Mouse (Mus musculus) heart, embryonic 16.5 days (tissue): ENCODE data around the gene Mrm2. TPM values are rescaled to one million over a fixed set of nuclear protein-coding genes. Genes with fewer than 3 reads are reported as not detected.

ENCODE experiments used
- ATAC-seq: fragments of 200-750 bp; cut with Nextera tagmentation; replicated peaks from 2 replicates; pipeline ENCODE4 v1.8.0; 2017; ENCODE audit warnings: moderate number of reproducible peaks; ENCODE audit not compliant: insufficient read depth, low FRiP score; ENCODE audit errors: extremely low read depth
- H3K27ac ChIP-seq: fragments of 300-500 bp; sonication (generic); 2 replicates; pipeline ENCODE4 v1.5.1; 2014; ENCODE audit warnings: mild to moderate bottlenecking, low read length, control low read depth, moderate library complexity
- H3K27me3 ChIP-seq: fragments of 300-500 bp; sonication (generic); 2 replicates; pipeline ENCODE4 v1.6.1; 2014; ENCODE audit warnings: low read length, mixed read lengths; ENCODE audit not compliant: control insufficient read depth, insufficient read depth
- H3K36me3 ChIP-seq: fragments of 300-500 bp; sonication (generic); 2 replicates; pipeline ENCODE4 v1.6.1; 2014; ENCODE audit not compliant: control insufficient read depth, insufficient read depth
- H3K4me1 ChIP-seq: fragments of 300-500 bp; sonication (generic); 2 replicates; pipeline ENCODE4 v1.6.1; 2014; ENCODE audit warnings: low read length, mixed read lengths; ENCODE audit not compliant: control insufficient read depth, insufficient read depth
- H3K4me2 ChIP-seq: fragments of 300-500 bp; sonication (generic); 2 replicates; pipeline ENCODE4 v1.6.1; 2014; ENCODE audit warnings: low read depth, mild to moderate bottlenecking, control low read depth, low read length
- H3K4me3 ChIP-seq: fragments of 300-500 bp; sonication (generic); 2 replicates; pipeline ENCODE4 v1.5.1; 2014; ENCODE audit warnings: mild to moderate bottlenecking, control low read depth, low read length
- H3K9ac ChIP-seq: fragments of 300-500 bp; sonication (generic); 2 replicates; pipeline ENCODE4 v1.6.1; 2014; ENCODE audit warnings: low read length, control low read depth
- H3K9me3 ChIP-seq: fragments of 300-500 bp; sonication (generic); replicated peaks from 2 replicates; pipeline ENCODE4 v1.6.1; 2016; ENCODE audit warnings: low read length; ENCODE audit not compliant: control insufficient read depth
- WGBS: fragments of 180-500 bp; shearing (Covaris S2); extraction: QIAGEN DNeasy Blood & Tissue Kit; methylation state at CpG from one replicate; pipeline ENCODE4 v1.1.7; 2014; 5-methylcytosine and 5-hydroxymethylcytosine counted together
- polyA plus RNA-seq: library from polyadenylated mRNA; unstranded; fragments of >200 nt; fragmentation: Nextera tagmentation; extraction: Ambion mirVana; gene quantifications from 2 replicates; pipeline ENCODE4 v1.2.1, GENCODE M21; 2015

Gene Mrm2
- polyA plus RNA-seq, 1 experiment from 2014 or later, result 16.9 TPM

- H3K27ac ChIP-seq, result no peak overlapping the region
- 53% methylated on average over 4 of the region's 4 CpGs for WGBS
- ATAC-seq, result no peak
- no peak overlapping the region for H3K4me3 ChIP-seq
- H3K9me3 ChIP-seq, result no peaks in the 10 kb centered on the region
- H3K4me2 ChIP-seq, result no peak overlapping the region; the same call in 1 of the 2 replicates
- H3K27me3 ChIP-seq, result no peaks in the 10 kb centered on the region
- H3K4me1 ChIP-seq, result peaks cover 8% of the 10 kb centered on the region
- peaks cover 10% of the 10 kb centered on the region for H3K36me3 ChIP-seq
- H3K9ac ChIP-seq, result no peak overlapping the region
These were observed 821 bp upstream of the Mrm2 start for GRCm38 (mm10) chr5:140332519-140332918.

GRCm38 (mm10) chr5:140324058-140324457 lies 7.6 kb downstream of the Mrm2 start:
- Histone ChIP-seq H3K4me3 (no peak overlapping the region), H3K36me3 (peaks cover 12% of the 10 kb centered on the region), H3K27ac (no peak overlapping the region), H3K9ac (no peak overlapping the region), H3K9me3 (no peaks in the 10 kb centered on the region), H3K4me2 (no peak overlapping the region), H3K27me3 (no peaks in the 10 kb centered on the region), H3K4me1 (peaks cover 14% of the 10 kb centered on the region)
- no peak for ATAC-seq
- 82% methylated on average over 5 of the region's 5 CpGs for WGBS

GRCm38 (mm10) chr5:140321756-140322575 lies 9.7 kb downstream of the Mrm2 start:
- Histone ChIP-seq H3K4me3 (peak overlapping the region; percentile 88), H3K4me2 (peak overlapping the region; percentile 77), H3K27me3 (no peaks in the 10 kb centered on the region), H3K9ac (peak overlapping the region; percentile 98), H3K4me1 (peaks cover 15% of the 10 kb centered on the region), H3K9me3 (no peaks in the 10 kb centered on the region), H3K27ac (peak overlapping the region; percentile 84), H3K36me3 (no peaks in the 10 kb centered on the region; the same call in 1 of the 2 replicates)
- no peak for ATAC-seq
- WGBS, result 1% methylated on average over 17 of the region's 17 CpGs

DNA sequence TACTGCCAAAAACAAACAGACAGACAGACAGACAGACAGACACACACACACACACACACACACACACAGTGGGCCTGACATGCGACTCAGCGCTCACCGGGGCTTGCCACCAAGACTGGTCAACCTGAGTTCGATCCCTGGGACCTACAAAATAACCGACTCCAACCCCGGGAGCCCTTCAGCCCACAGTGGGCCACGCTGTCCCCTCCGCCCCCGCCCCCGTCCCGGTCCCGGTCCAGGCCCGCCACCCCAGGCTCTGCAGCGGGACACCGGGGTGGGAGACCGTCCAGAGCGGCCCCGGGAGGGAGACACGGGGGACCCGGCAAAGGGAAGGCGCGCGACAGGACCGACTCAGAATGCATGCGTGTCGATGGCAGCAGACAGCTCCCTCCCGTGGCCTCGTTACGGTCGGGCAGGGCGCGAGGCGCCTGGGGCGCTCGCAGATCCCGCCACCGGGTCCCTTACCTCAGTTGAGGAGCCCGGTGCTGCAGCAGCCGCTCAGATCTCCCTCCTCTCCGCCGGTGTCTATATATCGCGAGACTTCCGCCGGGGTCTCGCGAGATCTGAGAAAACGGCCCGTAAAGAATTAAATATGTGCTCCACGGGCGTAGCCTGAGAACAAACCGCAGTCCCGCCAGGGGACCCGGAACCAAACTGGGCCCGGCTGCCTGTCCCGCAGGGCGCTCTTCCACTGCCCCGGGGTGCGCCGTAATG lies 10.5 kb downstream of the Mrm2 start, which contains the start of the genes Mad1l1 and Nudt1:
Mad1l1 (minus strand) TSS at position 511 of the 714 bp plus-strand sequence.
Nudt1 (plus strand) TSS at position 615 of the 714 bp plus-strand sequence.
- Histone ChIP-seq H3K4me1 (peaks cover 15% of the 10 kb centered on the region), H3K4me3 (peak within 1 kb of the TSS; percentile 88), H3K27ac (peak within 1 kb of the TSS; percentile 84), H3K36me3 (no peaks in the 10 kb centered on the region), H3K9ac (peak within 1 kb of the TSS; percentile 98), H3K27me3 (no peaks in the 10 kb centered on the region), H3K4me2 (peak within 1 kb of the TSS; percentile 77), H3K9me3 (no peaks in the 10 kb centered on the region)
- WGBS, result under 1% methylated on average over 60 of the region's 60 CpGs
- peak; percentile 93 for ATAC-seq

- Histone ChIP-seq H3K9me3 (no peaks in the 10 kb centered on the region), H3K36me3 (peaks cover 11% of the 10 kb centered on the region; the same call in 1 of the 2 replicates), H3K4me3 (no peak overlapping the region), H3K27me3 (no peaks in the 10 kb centered on the region), H3K4me1 (peaks cover 14% of the 10 kb centered on the region), H3K9ac (no peak overlapping the region), H3K27ac (no peak overlapping the region), H3K4me2 (no peak overlapping the region)
- ATAC-seq, result no peak
- 61% methylated on average over 3 of the region's 3 CpGs for WGBS
These were observed 15.0 kb downstream of the Mrm2 start for GRCm38 (mm10) chr5:140316716-140317115.

- Histone ChIP-seq H3K9ac (peak overlapping the region; percentile 17; the same call in 1 of the 2 replicates), H3K4me2 (peak overlapping the region; percentile 16; the same call in 1 of the 2 replicates), H3K4me3 (no peak overlapping the region), H3K27me3 (no peaks in the 10 kb centered on the region), H3K36me3 (peaks cover 27% of the 10 kb centered on the region), H3K27ac (no peak overlapping the region), H3K4me1 (peaks cover 16% of the 10 kb centered on the region), H3K9me3 (no peaks in the 10 kb centered on the region)
- no peak for ATAC-seq
- WGBS, result 59% methylated on average over 14 of the region's 14 CpGs
These were observed 24.1 kb downstream of the Mrm2 start for GRCm38 (mm10) chr5:140307602-140308001.

DNA sequence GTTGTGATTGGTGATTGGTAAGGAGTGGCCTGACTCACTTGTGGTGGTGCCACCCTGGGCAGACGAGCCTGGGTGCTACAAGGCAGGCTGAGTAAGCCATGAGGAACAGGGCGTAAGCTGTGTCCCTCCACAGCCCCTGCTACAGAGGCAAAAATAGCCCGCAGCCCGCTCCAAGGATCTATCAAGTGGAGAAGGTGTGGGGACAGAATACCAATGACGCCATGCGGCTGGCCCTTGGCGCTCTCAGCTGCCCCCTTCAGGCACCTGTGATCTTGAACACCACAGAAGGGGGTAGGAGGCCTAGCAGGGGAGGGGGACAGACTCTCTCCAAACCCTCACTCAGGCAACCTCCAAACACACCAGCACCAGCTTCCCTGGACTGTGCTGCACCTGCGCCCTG lies 25.7 kb downstream of the Mrm2 start:
- H3K4me1 ChIP-seq, result peaks cover 16% of the 10 kb centered on the region
- H3K36me3 ChIP-seq, result peaks cover 33% of the 10 kb centered on the region
- 49% methylated on average over 8 of the region's 8 CpGs for WGBS
- no peaks in the 10 kb centered on the region for H3K27me3 ChIP-seq
- ATAC-seq, result peak; percentile 90
- peak overlapping the region; percentile 1; the same call in 1 of the 2 replicates for H3K9ac ChIP-seq
- no peak overlapping the region for H3K4me3 ChIP-seq
- H3K27ac ChIP-seq, result peak overlapping the region; percentile 77
- H3K4me2 ChIP-seq, result peak overlapping the region; percentile 4; the same call in 1 of the 2 replicates
- H3K9me3 ChIP-seq, result no peaks in the 10 kb centered on the region

DNA sequence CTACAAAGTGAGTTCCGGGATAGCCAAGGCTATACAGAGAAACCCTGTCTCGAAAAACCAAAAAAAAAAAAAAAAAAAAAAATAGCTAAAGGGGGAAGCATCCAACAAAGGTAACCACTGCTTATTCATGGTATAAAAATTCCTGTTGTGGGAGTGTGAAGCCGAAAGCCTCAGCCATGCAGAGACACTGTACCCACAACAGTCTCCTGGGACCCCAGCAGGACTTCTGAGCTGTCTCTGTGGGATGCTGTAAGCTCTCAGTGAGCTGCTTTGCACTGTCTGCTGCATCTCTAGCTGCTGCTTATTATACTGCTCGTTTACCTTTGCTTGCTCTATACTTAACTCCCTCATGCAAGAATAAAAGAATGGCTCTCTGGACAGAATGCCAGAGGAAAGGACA lies 33.4 kb downstream of the Mrm2 start:
- Histone ChIP-seq H3K27me3 (no peaks in the 10 kb centered on the region), H3K36me3 (peaks cover 31% of the 10 kb centered on the region), H3K27ac (no peak overlapping the region), H3K4me3 (no peak overlapping the region), H3K9ac (no peak overlapping the region), H3K4me2 (no peak overlapping the region), H3K4me1 (no peaks in the 10 kb centered on the region), H3K9me3 (no peaks in the 10 kb centered on the region)
- WGBS, result 89% methylated on average over 4 of the region's 4 CpGs
- ATAC-seq, result no peak
